Mouse (Mus musculus) heart, adult 9 months (tissue): ENCODE measurements around the gene Sh2b1.

Source experiments
- DNase-seq, 2 experiments: peaks; one replicate each; pipeline ENCODE4 v3.0.0; 2022; ENCODE audit warnings: low spot score in 2 of 2

Sh2b1 gene

GRCm38 (mm10) chr7:126418496-126418895 lies 56.7 kb downstream of the Sh2b1 start:
- no peak for DNase-seq

GRCm38 (mm10) chr7:126417606-126418005 lies 57.6 kb downstream of the Sh2b1 start:
- DNase-seq, result no peak

GRCm38 (mm10) chr7:126417045-126417444 lies 58.2 kb downstream of the Sh2b1 start:
- no peak for DNase-seq
